Mouse (Mus musculus) kidney, embryonic 15.5 days (tissue): ENCODE measurements around the gene Med21. TPM values are rescaled to one million over a fixed set of nuclear protein-coding genes. Genes with fewer than 3 reads are reported as not detected.

Experiments used
- ATAC-seq: fragments of 200-750 bp; cut with Nextera tagmentation; replicated peaks from 2 replicates; pipeline ENCODE4 v1.8.0; 2017; ENCODE audit warnings: moderate TSS enrichment; ENCODE audit not compliant: low FRiP score
- H3K27ac ChIP-seq: fragments of 300-500 bp; sonication (generic); 2 replicates; pipeline ENCODE4 v1.5.1; 2015; ENCODE audit warnings: mild to moderate bottlenecking, inconsistent platforms
- H3K27me3 ChIP-seq: fragments of 300-500 bp; sonication (generic); 2 replicates; pipeline ENCODE4 v1.6.1; 2015; ENCODE audit warnings: inconsistent platforms
- H3K36me3 ChIP-seq: fragments of 300-500 bp; sonication (generic); 2 replicates; pipeline ENCODE4 v1.6.1; 2015; ENCODE audit warnings: inconsistent platforms
- H3K4me1 ChIP-seq: fragments of 300-500 bp; sonication (generic); 2 replicates; pipeline ENCODE4 v1.6.1; 2015; ENCODE audit warnings: inconsistent platforms
- H3K4me2 ChIP-seq: fragments of 300-500 bp; sonication (generic); 2 replicates; pipeline ENCODE4 v1.6.1; 2015; ENCODE audit warnings: moderate library complexity, mild to moderate bottlenecking, inconsistent platforms
- H3K4me3 ChIP-seq: fragments of 300-500 bp; sonication (generic); replicated peaks from 2 replicates; pipeline ENCODE4 v1.5.1; 2015; ENCODE audit warnings: mild to moderate bottlenecking, inconsistent platforms
- H3K9ac ChIP-seq: fragments of 300-500 bp; sonication (generic); 2 replicates; pipeline ENCODE4 v1.6.1; 2015; ENCODE audit warnings: mild to moderate bottlenecking, inconsistent platforms
- H3K9me3 ChIP-seq: fragments of 300-500 bp; sonication (generic); replicated peaks from 2 replicates; pipeline ENCODE4 v1.6.1; 2016; ENCODE audit warnings: inconsistent platforms
- WGBS: fragments of 180-500 bp; shearing (Covaris S2); methylation state at CpG from one replicate; pipeline ENCODE4 v1.1.7; 2015; ENCODE audit warnings: mixed read lengths; 5-methylcytosine and 5-hydroxymethylcytosine counted together
- polyA plus RNA-seq: library from polyadenylated mRNA; unstranded; fragments of >200 nt; fragmentation: Nextera tagmentation; extraction: Ambion mirVana; gene quantifications from 2 replicates; pipeline ENCODE4 v1.2.1, GENCODE M21; 2015

Med21 gene
- polyA plus RNA-seq, 1 experiment from 2014 or later, result 137 TPM

DNA sequence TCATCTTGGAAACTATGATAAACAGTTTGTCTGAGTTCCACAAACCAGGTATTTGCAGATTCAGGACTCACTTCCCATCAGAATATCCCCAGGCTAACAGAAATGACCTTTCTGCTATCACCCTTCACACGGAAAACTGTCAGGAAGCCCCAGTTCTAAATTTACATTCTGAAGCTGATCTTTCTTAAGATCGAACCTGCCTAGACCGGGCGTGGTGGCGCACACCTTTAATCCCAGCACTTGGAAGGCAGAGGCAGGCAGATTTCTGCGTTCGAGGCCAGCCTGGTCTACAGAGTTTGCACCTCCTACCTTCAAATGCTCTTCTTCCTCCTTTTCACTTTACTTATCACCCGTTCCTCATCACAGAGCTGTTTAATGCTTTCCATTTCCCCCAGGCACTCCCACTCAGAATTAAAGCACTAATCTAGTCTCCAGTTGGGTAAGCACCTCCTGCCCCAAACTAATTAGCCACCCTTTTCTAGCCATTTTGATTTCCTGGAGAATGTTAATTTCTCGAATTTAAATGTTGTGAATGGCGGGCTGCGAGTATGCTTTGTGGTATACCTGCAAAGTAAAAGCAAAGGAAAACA is 631 bp upstream of the Med21 start:
- Histone ChIP-seq H3K27ac (no peak overlapping the region), H3K4me1 (peaks cover 15% of the 10 kb centered on the region), H3K4me3 (peak overlapping the region; percentile 88), H3K27me3 (no peaks in the 10 kb centered on the region), H3K9me3 (no peaks in the 10 kb centered on the region), H3K9ac (no peak overlapping the region), H3K4me2 (peak overlapping the region; percentile 70), H3K36me3 (0 out of 2 replicates have a peak, but pooled peaks cover 6% of the 10 kb centered on the region)
- 0 out of 2 replicates have a peak, but pooled peaks have one; percentile 7 for ATAC-seq
- 63% methylated on average over 11 of the region's 11 CpGs for WGBS

GRCm38 (mm10) chr6:146643184-146643570 is 830 bp downstream of the Med21 start:
- 0 out of 2 replicates have a peak, but pooled peaks cover 6% of the 10 kb centered on the region for H3K36me3 ChIP-seq
- H3K4me3 ChIP-seq, result peak overlapping the region; percentile 88
- no peaks in the 10 kb centered on the region for H3K27me3 ChIP-seq
- H3K9me3 ChIP-seq, result no peaks in the 10 kb centered on the region
- peaks cover 15% of the 10 kb centered on the region for H3K4me1 ChIP-seq
- no peak; the same call in 1 of the 2 replicates for ATAC-seq
- H3K4me2 ChIP-seq, result peak overlapping the region; percentile 70
- 28% methylated on average over 11 of the region's 11 CpGs for WGBS
- H3K9ac ChIP-seq, result peak overlapping the region; percentile 86
- peak overlapping the region; percentile 97 for H3K27ac ChIP-seq

GRCm38 (mm10) chr6:146650013-146650412 is 7.7 kb downstream of the Med21 start:
- no peak overlapping the region for H3K4me2 ChIP-seq
- H3K9me3 ChIP-seq, result no peaks in the 10 kb centered on the region
- 82% methylated on average over 2 of the region's 2 CpGs for WGBS
- H3K4me3 ChIP-seq, result no peak overlapping the region
- H3K27me3 ChIP-seq, result no peaks in the 10 kb centered on the region
- no peaks in the 10 kb centered on the region for H3K4me1 ChIP-seq
- ATAC-seq, result no peak
- no peak overlapping the region for H3K27ac ChIP-seq
- H3K36me3 ChIP-seq, result peaks cover 39% of the 10 kb centered on the region
- H3K9ac ChIP-seq, result no peak overlapping the region

DNA sequence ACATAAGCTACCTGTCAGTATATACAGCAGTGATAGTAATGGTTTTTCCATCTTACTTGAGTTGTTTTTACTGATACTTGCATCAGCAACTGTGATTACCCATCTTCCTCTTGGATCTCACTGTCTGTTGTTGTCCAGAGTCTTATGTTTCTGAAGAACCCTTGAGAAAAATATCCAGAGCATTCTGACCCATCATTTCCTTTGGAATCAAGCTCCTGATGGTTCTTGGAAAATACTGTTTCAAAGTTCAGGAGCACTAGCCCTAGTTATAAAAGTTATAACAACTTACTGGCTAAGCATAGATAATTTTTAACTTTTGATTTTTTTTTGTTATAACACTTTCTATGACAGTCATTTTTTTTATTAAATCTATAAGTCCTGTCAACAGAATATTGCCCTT is 9.1 kb downstream of the Med21 start:
- Histone ChIP-seq H3K36me3 (peaks cover 32% of the 10 kb centered on the region), H3K27me3 (no peaks in the 10 kb centered on the region), H3K27ac (no peak overlapping the region), H3K9me3 (no peaks in the 10 kb centered on the region), H3K4me3 (no peak overlapping the region), H3K4me1 (no peaks in the 10 kb centered on the region), H3K4me2 (no peak overlapping the region), H3K9ac (no peak overlapping the region)
- ATAC-seq, result no peak

DNA sequence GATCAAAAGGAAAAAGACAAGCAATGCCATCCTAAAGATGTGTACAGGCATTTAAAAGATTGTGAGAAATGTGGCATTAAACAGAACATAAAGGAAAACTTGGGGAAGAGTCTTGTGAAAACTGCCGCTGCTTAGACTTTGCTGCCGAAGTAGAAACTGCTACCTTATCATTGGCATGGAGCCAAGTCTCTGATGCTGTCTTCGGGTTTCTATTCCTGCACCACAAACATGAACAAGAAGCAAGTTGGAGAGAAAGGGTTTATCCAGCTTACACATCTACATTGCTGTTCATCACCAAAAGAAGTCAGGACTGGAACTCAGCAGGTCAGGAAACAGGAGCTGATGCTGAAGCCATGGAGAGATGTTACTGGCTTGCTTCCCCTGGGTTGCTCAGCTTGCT is 10.8 kb downstream of the Med21 start:
- H3K4me2 ChIP-seq, result no peak overlapping the region

DNA sequence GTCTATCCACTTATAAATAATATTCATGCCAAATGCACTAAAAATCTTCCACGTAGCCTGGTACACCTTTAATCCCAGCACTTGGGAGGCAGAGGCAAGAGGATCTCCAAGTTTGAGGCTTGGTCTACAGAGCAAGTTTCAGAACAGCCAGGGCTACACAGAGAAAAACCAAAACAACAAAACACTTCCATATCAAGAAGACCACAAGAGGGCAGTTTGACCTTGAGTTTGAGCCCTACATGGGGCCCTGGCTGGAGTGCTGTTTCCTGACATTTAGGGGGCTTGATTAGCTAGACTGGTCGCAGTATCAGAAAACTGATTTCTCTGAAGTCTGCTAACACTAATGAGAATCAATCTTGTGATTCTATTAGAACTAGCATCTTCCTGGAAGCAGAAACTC is 18.2 kb downstream of the Med21 start:
- no peak overlapping the region for H3K9ac ChIP-seq
- WGBS, result 50% methylated on average over 2 of the region's 2 CpGs
- no peak overlapping the region for H3K4me3 ChIP-seq
- no peaks in the 10 kb centered on the region for H3K27me3 ChIP-seq
- no peaks in the 10 kb centered on the region for H3K36me3 ChIP-seq
- no peaks in the 10 kb centered on the region for H3K9me3 ChIP-seq
- no peak overlapping the region for H3K4me2 ChIP-seq
- no peak overlapping the region for H3K27ac ChIP-seq
- H3K4me1 ChIP-seq, result no peaks in the 10 kb centered on the region
- ATAC-seq, result no peak

More for the DNA sequence above, 10.8 kb downstream of the Med21 start:
- H3K36me3 ChIP-seq, result peaks cover 32% of the 10 kb centered on the region
- H3K27me3 ChIP-seq, result no peaks in the 10 kb centered on the region
- H3K9ac ChIP-seq, result no peak overlapping the region
- H3K9me3 ChIP-seq, result no peaks in the 10 kb centered on the region
- 65% methylated on average over 3 of the region's 3 CpGs for WGBS
- ATAC-seq, result no peak
- H3K4me1 ChIP-seq, result no peaks in the 10 kb centered on the region
- no peak overlapping the region for H3K27ac ChIP-seq
- no peak overlapping the region for H3K4me3 ChIP-seq

DNA sequence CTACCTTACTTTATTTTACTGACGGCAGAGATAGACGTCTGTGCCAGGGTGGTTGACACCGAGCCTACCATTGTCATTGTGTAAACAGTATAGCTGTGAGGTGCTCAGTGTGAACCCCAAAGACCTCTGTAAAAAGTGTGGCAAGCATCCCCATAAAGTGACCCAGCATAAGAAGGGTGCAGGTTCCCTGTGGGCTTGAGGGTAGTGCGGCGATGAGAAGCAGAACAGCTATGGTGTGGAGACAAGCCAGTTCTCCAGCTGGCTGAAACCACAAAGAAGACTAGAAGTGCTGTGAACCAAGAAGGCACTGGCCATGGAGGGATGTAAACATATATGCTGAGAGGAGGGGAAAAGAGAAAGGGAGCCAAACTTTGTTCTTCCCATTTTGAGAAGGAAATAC is 19.3 kb downstream of the Med21 start:
- Histone ChIP-seq H3K4me3 (no peak overlapping the region), H3K27me3 (no peaks in the 10 kb centered on the region), H3K36me3 (no peaks in the 10 kb centered on the region), H3K27ac (no peak overlapping the region), H3K4me2 (no peak overlapping the region), H3K9me3 (no peaks in the 10 kb centered on the region), H3K9ac (no peak overlapping the region), H3K4me1 (no peaks in the 10 kb centered on the region)
- ATAC-seq, result no peak
- WGBS, result 83% methylated on average over 5 of the region's 5 CpGs

DNA sequence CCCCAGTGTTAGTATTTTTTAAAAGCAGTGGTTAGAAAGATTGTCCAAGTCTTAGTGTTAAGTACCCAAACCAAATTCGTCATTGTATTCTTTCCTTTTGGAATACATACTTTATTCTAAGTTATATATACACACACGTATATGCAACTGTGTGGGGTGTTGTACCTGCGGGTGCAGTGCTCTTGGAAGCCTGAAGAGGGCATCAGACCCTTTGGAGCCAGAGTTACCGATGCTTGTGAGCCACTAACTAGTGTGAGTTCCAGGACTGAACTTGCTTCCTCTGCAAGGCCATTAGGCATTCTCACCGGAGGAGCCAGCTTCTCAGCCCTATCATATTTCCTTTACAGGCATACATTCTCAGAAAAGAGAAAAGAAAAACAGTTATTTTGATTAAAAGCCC is 20.3 kb downstream of the Med21 start:
- Histone ChIP-seq H3K9me3 (no peaks in the 10 kb centered on the region), H3K27me3 (no peaks in the 10 kb centered on the region), H3K4me3 (no peak overlapping the region), H3K27ac (no peak overlapping the region), H3K36me3 (no peaks in the 10 kb centered on the region), H3K4me1 (no peaks in the 10 kb centered on the region), H3K9ac (no peak overlapping the region), H3K4me2 (no peak overlapping the region)
- ATAC-seq, result no peak
- WGBS, result 32% methylated on average over 5 of the region's 5 CpGs

DNA sequence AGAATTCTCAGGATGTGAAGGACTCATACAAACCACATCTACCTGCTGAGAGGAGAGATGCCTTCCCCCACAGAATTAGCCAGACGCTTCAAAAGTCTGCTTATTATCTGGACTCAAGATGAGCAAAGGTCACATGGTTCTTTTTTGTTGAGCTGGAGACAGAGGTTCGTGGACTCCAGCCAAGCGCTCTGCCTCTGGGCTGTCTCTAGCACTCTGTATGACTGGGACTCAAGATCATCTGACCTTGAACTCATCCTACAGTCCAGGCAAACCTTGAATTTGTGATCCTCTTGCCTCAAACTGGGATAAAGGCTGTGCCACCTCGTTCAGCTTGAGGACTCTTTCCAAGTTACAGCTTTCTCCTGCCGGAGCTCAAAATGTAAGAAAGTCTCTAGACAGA is 21.8 kb downstream of the Med21 start:
- no peaks in the 10 kb centered on the region for H3K4me1 ChIP-seq
- ATAC-seq, result no peak
- H3K4me2 ChIP-seq, result no peak overlapping the region
- no peaks in the 10 kb centered on the region for H3K36me3 ChIP-seq
- no peak overlapping the region for H3K9ac ChIP-seq
- H3K27ac ChIP-seq, result no peak overlapping the region
- H3K27me3 ChIP-seq, result no peaks in the 10 kb centered on the region
- H3K9me3 ChIP-seq, result no peaks in the 10 kb centered on the region
- WGBS, result 67% methylated on average over 5 of the region's 5 CpGs
- no peak overlapping the region for H3K4me3 ChIP-seq

DNA sequence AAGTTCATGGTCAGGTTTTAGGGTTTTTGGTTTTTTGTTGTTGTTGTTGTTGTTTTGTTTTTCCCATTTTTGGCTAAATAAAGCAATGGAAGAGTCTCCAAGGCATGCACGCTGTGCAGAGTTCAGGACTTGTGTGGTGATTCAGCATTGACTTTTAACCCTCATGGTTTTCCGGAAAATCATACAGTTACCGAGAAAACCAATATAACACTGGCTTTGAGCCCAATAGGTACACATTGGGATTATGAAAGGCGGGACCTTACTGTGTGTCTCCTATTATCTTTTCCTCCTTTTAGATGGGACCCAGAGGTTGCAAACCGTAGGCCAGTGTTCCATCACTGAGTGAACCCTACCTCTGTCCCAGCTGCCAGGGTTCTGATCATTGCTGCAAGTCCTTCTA is 22.6 kb downstream of the Med21 start:
- H3K4me3 ChIP-seq, result no peak overlapping the region
- WGBS, result 91% methylated on average over 5 of the region's 5 CpGs
- ATAC-seq, result no peak
- H3K9me3 ChIP-seq, result no peaks in the 10 kb centered on the region
- no peak overlapping the region for H3K27ac ChIP-seq
- no peaks in the 10 kb centered on the region for H3K4me1 ChIP-seq
- H3K9ac ChIP-seq, result no peak overlapping the region
- no peaks in the 10 kb centered on the region for H3K36me3 ChIP-seq
- H3K27me3 ChIP-seq, result no peaks in the 10 kb centered on the region
- no peak overlapping the region for H3K4me2 ChIP-seq

- 66% methylated on average over 2 of the region's 2 CpGs for WGBS
- H3K4me1 ChIP-seq, result no peaks in the 10 kb centered on the region
- H3K27me3 ChIP-seq, result no peaks in the 10 kb centered on the region
- no peak overlapping the region for H3K4me2 ChIP-seq
- no peak overlapping the region for H3K4me3 ChIP-seq
- H3K36me3 ChIP-seq, result no peaks in the 10 kb centered on the region
- no peaks in the 10 kb centered on the region; the same call in 1 of the 2 replicates for H3K9me3 ChIP-seq
- no peak overlapping the region for H3K27ac ChIP-seq
- no peak for ATAC-seq
- no peak overlapping the region for H3K9ac ChIP-seq
These were observed 23.1 kb downstream of the Med21 start for GRCm38 (mm10) chr6:146665408-146665807.

DNA sequence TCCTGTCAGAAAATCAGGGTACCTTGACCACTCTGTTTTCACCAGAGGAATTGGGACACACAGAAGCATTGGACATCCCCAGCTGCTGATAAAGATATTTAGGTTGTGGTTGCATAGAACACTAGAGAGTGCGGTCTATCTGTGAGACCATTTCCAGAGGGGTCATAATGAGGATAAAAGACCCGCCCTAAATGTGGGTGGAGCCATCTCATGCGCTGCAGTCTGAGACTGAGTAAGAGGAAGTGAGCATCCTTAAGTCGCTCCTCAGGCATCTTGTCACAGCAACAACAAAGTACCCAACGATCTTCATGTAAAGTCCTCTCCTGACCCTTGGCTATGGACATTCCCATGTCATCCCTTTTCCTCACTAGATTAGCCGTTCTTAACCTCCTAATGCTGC is 24.5 kb downstream of the Med21 start:
- ATAC-seq, result no peak
- WGBS, result 80% methylated on average over 6 of the region's 6 CpGs
- Histone ChIP-seq H3K9ac (no peak overlapping the region), H3K36me3 (no peaks in the 10 kb centered on the region), H3K4me2 (no peak overlapping the region), H3K9me3 (no peaks in the 10 kb centered on the region; the same call in 1 of the 2 replicates), H3K27ac (no peak overlapping the region), H3K4me1 (no peaks in the 10 kb centered on the region), H3K4me3 (no peak overlapping the region), H3K27me3 (no peaks in the 10 kb centered on the region)

DNA sequence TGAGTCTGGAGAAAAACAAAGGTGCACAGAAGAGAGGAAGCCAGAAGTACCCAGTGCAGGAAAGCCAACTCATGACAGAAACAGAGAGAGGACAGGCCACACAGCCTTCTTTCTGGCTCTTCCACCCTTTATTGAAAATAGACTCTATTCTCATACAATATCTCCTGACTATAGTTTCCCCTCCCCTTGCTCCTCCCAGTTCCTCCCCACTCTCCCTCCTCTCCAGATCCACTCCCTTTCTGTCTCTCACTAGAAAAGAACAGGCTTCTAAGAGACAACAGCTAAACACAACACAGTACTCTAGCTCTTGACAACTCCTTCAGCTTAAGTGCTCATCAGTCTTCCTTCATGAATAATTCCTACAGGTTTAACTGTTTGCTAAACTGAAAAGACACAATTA is 26.3 kb downstream of the Med21 start:
- ATAC-seq, result no peak
- no peak overlapping the region for H3K4me2 ChIP-seq

More for the DNA sequence above, 26.3 kb downstream of the Med21 start:
- Histone ChIP-seq H3K27ac (no peak overlapping the region), H3K4me3 (no peak overlapping the region), H3K27me3 (no peaks in the 10 kb centered on the region), H3K9me3 (no peaks in the 10 kb centered on the region; the same call in 1 of the 2 replicates), H3K9ac (no peak overlapping the region), H3K4me1 (no peaks in the 10 kb centered on the region), H3K36me3 (no peaks in the 10 kb centered on the region)
